Mouse (Mus musculus): Measurements from ENCODE around the gene Slc6a20b.

The Slc6a20b gene

DNA sequence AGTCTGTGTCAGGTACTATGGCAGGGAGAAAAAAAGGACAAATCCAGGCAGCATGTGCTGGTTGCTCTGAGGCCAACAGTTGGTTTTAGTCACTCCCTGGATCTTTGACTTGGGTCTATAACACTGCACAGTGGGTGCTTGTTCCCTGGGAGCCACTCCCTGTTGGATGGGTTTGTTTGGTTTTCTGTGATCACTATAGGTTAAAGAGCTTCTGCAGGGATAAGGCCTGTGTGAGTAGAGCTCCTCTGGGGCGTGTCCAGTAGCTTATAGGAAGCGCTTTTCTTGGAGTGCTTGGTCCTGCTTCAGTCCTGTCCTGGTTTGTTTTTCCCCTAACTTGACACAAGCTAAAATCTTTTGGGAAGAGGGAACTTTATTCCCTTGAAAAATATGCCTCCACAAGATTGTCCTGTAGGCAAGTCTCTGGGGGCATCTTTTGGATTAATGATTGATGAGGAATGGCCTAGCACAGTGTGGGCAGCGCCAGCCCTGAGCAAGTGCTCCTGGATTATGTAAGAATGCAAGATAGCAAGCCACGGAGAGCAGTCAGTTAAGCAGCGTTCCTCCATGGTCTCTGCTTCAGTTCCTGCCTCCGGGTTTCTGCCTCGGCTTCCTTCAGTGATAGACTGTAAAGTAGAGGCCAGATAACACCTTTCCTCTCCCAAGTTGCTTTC, 43.0 kb downstream of the Slc6a20b start:
- DNase-seq (ENCODE audit: low read depth, low spot score) = no peak

DNA sequence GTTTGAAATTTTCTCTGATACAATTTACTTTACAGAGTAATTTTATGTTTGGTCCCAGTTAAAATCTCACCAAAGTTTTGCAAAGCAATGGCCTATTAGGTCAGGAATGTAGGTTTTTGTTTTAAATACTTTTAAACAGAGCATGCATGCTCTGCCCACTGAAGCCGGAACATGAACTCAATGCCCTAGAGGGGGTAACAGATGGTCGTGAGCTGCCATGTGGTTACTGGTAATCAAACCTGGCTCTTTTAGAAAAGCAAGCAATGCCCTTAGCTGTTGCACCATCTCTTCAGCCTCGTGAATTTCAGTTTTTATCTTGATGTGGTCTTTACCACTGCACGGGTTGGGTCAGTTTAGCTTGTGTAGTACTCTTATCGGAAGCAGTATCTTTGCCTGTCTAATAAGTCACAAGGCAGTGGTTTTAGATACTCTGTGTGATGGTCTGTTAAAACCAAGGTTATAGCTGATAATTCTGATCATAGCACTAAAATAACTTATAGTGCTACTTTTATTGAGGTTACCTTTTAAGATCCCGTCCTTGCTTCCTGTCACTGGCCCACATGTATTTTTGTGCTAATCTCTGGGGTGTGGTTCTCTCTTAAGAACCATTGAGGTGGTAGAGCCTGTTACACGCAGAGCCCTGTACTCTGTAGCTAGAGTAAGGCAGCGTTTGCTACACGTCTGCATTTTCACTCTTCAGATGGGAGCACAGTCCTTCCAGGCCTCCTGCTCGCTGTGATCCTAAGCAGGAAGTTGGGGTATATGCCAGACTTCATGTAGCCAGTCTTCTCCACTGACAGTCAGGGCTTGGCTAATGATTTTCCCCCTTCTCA, 54.8 kb downstream of the Slc6a20b start:
- no peak for DNase-seq (ENCODE audit: low read depth, low spot score)

DNA sequence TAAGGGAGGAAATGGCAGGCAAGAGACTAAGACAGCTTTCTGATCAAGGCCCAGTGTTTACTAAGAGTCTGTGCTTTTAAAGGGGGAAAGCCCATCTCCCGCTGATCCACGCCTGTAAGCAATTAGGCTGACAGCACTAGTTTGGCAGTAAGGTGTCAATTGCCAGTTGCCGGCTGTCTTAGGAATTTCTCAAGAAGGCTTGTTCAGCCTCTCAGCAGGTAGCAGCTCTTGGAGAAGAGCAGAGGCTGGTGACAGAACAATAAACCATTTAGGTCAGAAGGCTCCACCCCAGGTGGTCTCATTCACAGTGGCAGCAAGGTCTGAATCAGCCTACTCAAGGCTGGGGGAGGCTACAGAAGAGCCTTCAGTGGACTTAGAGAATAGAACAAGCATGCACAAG, 77.8 kb downstream of the Slc6a20b start:
- peak; percentile 59 for DNase-seq (ENCODE audit: low read depth, low spot score)

All from WW6 (cell line).